Mouse (Mus musculus): ENCODE data around the gene Zfp94.

- TF ChIP-seq CTCF (IDR thresholded peaks at IDR 0.05; ENCODE audit: insufficient read depth, low read length) (no peak), POLR2A (IDR thresholded peaks at IDR 0.05; ENCODE audit: borderline replicate concordance, extremely low read depth, low read depth, low read length) (no peak)
Observed at GRCm38 (mm10) chr7:24325197-24325596, 8.7 kb upstream of the Zfp94 start.
